In the genomic region with DNA sequence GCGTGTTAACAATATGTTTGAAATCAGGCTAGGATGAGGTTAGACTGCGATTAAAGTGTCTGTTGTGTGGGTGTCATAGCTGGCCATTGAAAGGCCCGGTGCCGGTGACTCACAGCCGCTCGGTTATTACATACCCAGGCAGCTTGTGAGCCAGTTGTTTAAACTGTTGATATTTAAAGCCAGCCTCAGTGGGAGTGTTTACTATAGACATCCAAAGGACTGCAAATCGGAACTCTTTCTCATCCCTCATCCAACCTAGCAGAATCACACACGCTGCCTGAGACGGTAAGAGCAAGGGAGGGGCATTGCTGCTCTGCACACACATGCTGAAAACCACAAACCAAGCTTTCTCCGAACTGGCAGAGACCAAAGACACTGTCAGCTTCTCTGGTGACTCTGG, we compare ENCODE assay signal across 33 mouse cellular contexts. TPM values are rescaled to one million over a fixed set of nuclear protein-coding genes. Genes with fewer than 3 reads are reported as not detected.
DNase-seq lines count a peak whose midpoint lies in the region; ATAC-seq lines count a peak whose summit lies in the region.
"Had no signal": no experiment of that assay in that cellular context is flagged by ENCODE, and none has a peak within 500 bp of the region (broad histone marks: within the 10 kb centered on the region; RNA-seq: fewer than 3 reads in every experiment).

No protein-coding gene starts in this region.

- peak; percentile 61 for DNase-seq in heart, adult 11 months
- DNase-seq in heart, adult 8-10 months (ENCODE audit: low spot score) = no peak
- peak; percentile 40 to 45 for DNase-seq in right cerebral cortex, adult 2 months (ENCODE audit: low spot score in 2 of 2)
- DNase-seq in right cerebral cortex, postnatal 4 days = no peak
- no peak for DNase-seq in embryonic facial prominence, embryonic 14.5 days (ENCODE audit: low spot score)
- DNase-seq in telencephalon, adult 2 months (ENCODE audit: low read depth, low spot score) = peak; percentile 15
- no peak for DNase-seq in neural tube, embryonic 10.5 days (ENCODE audit: extremely low spot score, low spot score)
- DNase-seq: adrenal gland, postnatal 10 days; cerebellum, adult 11-12 months; cerebellum, postnatal 10 days; gastrocnemius, postnatal 25 days; heart, adult 18-20 months; heart, postnatal 4 days; kidney, adult 8-10 months; kidney, postnatal 4 days; liver, embryonic 13.5 days; lung, adult 18-20 months; lung, postnatal 4 days; thymus, adult 2 months; thymus, postnatal 36 days had no signal

- WGBS in embryonic facial prominence, embryonic 14.5 days = 65% methylated on average over 10 of the region's 10 CpGs

- H3K9ac ChIP-seq in embryonic facial prominence, embryonic 14.5 days (ENCODE audit: low read depth, low read length) = no peak overlapping the region
- H3K9ac ChIP-seq: heart, embryonic 12.5 days; hindbrain, embryonic 13.5 days; liver, embryonic 13.5 days; midbrain, embryonic 12.5 days had no signal

- H3K27me3 ChIP-seq in embryonic facial prominence, embryonic 14.5 days (replicated peaks; ENCODE audit: control insufficient read depth, insufficient read depth, low read length) = no peaks in the 10 kb centered on the region
- H3K27me3 ChIP-seq: CH12.LX; heart, embryonic 12.5 days; hindbrain, embryonic 13.5 days; liver, embryonic 13.5 days; megakaryocyte, embryonic 14.5 days; midbrain, embryonic 12.5 days had no signal

- H3K27ac ChIP-seq in embryonic facial prominence, embryonic 14.5 days (replicated peaks; ENCODE audit: low read depth, low read length) = 0 out of 2 replicates have a peak overlapping the region, but pooled peaks have one; percentile 28
- H3K27ac ChIP-seq: hindbrain, embryonic 13.5 days; kidney, postnatal 0 days; liver, embryonic 13.5 days; midbrain, embryonic 12.5 days; stomach, postnatal 0 days had no signal

- 0 out of 2 replicates have a peak, but pooled peaks have one; percentile 12 for ATAC-seq in embryonic facial prominence, embryonic 14.5 days (ENCODE audit: low read depth)
- ATAC-seq: forebrain, embryonic 14.5 days; intestine, embryonic 16.5 days; lung, postnatal 0 days; Patski had no signal

- peaks cover 8% of the 10 kb centered on the region; the same call in 1 of the 2 replicates for H3K9me3 ChIP-seq in embryonic facial prominence, embryonic 14.5 days (ENCODE audit: control insufficient read depth, low read length)
- H3K9me3 ChIP-seq: hindbrain, embryonic 13.5 days had no signal

- no peaks in the 10 kb centered on the region for H3K4me1 ChIP-seq in embryonic facial prominence, embryonic 14.5 days (ENCODE audit: control insufficient read depth, insufficient read depth, low read length)
- H3K4me1 ChIP-seq: heart, embryonic 12.5 days; hindbrain, embryonic 13.5 days; liver, embryonic 13.5 days; megakaryocyte, embryonic 14.5 days; midbrain, embryonic 12.5 days had no signal

- H3K4me2 ChIP-seq in embryonic facial prominence, embryonic 14.5 days (ENCODE audit: low read depth, low read length) = no peak overlapping the region
- H3K4me2 ChIP-seq: heart, embryonic 12.5 days; hindbrain, embryonic 13.5 days; liver, embryonic 13.5 days; midbrain, embryonic 12.5 days had no signal

- H3K4me3 ChIP-seq in embryonic facial prominence, embryonic 14.5 days (ENCODE audit: low read depth, low read length) = no peak overlapping the region
- H3K4me3 ChIP-seq: heart, embryonic 12.5 days; hindbrain, embryonic 13.5 days; liver, embryonic 13.5 days; megakaryocyte, embryonic 14.5 days; midbrain, embryonic 12.5 days had no signal

- no peaks in the 10 kb centered on the region for H3K36me3 ChIP-seq in embryonic facial prominence, embryonic 14.5 days (ENCODE audit: control insufficient read depth, insufficient read depth, low read length)
- H3K36me3 ChIP-seq: heart, embryonic 12.5 days; hindbrain, embryonic 13.5 days; liver, embryonic 13.5 days; midbrain, embryonic 12.5 days had no signal

RNA-seq across cellular contexts. Expression of a gene that starts 25.7 kb away (rescaled TPM):
- 10 to 100 TPM; 15.0 to 19.5 (median 17.7) TPM for total RNA-seq in heart, adult 8-10 months (2022)
- 8.9 and 10.8 TPM in 2 replicates for polyA plus RNA-seq in embryonic facial prominence, embryonic 14.5 days (2014; fragmentation: Nextera tagmentation; extraction: Ambion mirVana)
- total RNA-seq: common myeloid progenitor, adult 5-6 weeks had no signal
- polyA plus RNA-seq: C2C12 had no signal

RNA-seq across cellular contexts. Expression of a gene that starts 59.4 kb away (rescaled TPM):
- 1 to 10 TPM; 2.1 to 3.0 (median 2.4) TPM for total RNA-seq in heart, adult 8-10 months (2022)
- 2.3 and 3.4 TPM in 2 replicates for polyA plus RNA-seq in embryonic facial prominence, embryonic 14.5 days (2014; fragmentation: Nextera tagmentation; extraction: Ambion mirVana)

Comparison
In these comparisons a context has a peak if more than half of its experiments do, and no peak if none do; other contexts are left out.
1. DNase-seq: peak in heart, adult 11 months (single experiment), right cerebral cortex, adult 2 months (2 of 2) and telencephalon, adult 2 months (single experiment); none in heart, adult 8-10 months (single experiment), right cerebral cortex, postnatal 4 days (single experiment), embryonic facial prominence, embryonic 14.5 days (single experiment) and neural tube, embryonic 10.5 days (single experiment).